Mouse (Mus musculus) heart, postnatal 0 days (tissue): ENCODE measurements around the gene Asb6.

Source experiments
- CTCF ChIP-seq: IDR thresholded peaks from 2 replicates; pipeline ENCODE4 v1.5.1; 2016; ENCODE audit warnings: antibody characterized with exemption, control low read depth, low read depth
- EP300 ChIP-seq: IDR thresholded peaks from 2 replicates; pipeline ENCODE4 v1.6.1; 2016; ENCODE audit warnings: antibody characterized with exemption, low read depth

- TF ChIP-seq CTCF (no peak), EP300 (no peak)
Measured at GRCm38 (mm10) chr2:30819873-30820272, 10.3 kb downstream of the Asb6 start.
